Mouse (Mus musculus) liver, embryonic 14.5 days (tissue): ENCODE results near the gene Krt83. TPM values are rescaled to one million over a fixed set of nuclear protein-coding genes. Genes with fewer than 3 reads are reported as not detected.

Experiments
- ATAC-seq: fragments of 200-750 bp; cut with Nextera tagmentation; 2 replicates; pipeline ENCODE4 v1.8.0; 2017; ENCODE audit warnings: moderate number of reproducible peaks, mild to moderate bottlenecking, moderate library complexity; ENCODE audit not compliant: insufficient read depth
- DNase-seq, 3 experiments: peaks; one replicate each; pipeline ENCODE4 v3.0.0-alpha.2; 2012 to 2013; ENCODE audit warnings: low read depth in 3 of 3, low spot score in 3 of 3
- H3K27ac ChIP-seq: fragments of 300-500 bp; sonication (generic); 2 replicates; pipeline ENCODE4 v1.5.1; 2014; ENCODE audit warnings: moderate library complexity, mild to moderate bottlenecking, control low read depth, inconsistent platforms
- H3K27me3 ChIP-seq: fragments of 300-500 bp; sonication (generic); 2 replicates; pipeline ENCODE4 v1.6.1; 2014; ENCODE audit warnings: mild to moderate bottlenecking, low read length, moderate library complexity; ENCODE audit not compliant: control insufficient read depth, insufficient read depth
- H3K36me3 ChIP-seq: fragments of 300-500 bp; sonication (generic); replicated peaks from 2 replicates; pipeline ENCODE4 v1.6.1; 2014; ENCODE audit warnings: low read depth; ENCODE audit not compliant: control insufficient read depth, insufficient read depth
- H3K4me1 ChIP-seq, 2 experiments: fragments of 200-500 bp in 1 of 2; fragments of 300-500 bp in 1 of 2; sonication (generic) in 1 of 2; replicated peaks; 2 replicates each; pipeline ENCODE4 v1.6.1; 2012 to 2014; ENCODE audit warnings: antibody characterized with exemption in 1 of 2, inconsistent platforms in 1 of 2, low read length in 1 of 2; ENCODE audit not compliant: control insufficient read depth in 2 of 2, insufficient read depth in 2 of 2
- H3K4me2 ChIP-seq: fragments of 300-500 bp; sonication (generic); 2 replicates; pipeline ENCODE4 v1.6.1; 2014; ENCODE audit warnings: low read depth, mild to moderate bottlenecking, control low read depth, moderate library complexity
- H3K4me3 ChIP-seq, 2 experiments: fragments of 200-500 bp in 1 of 2; fragments of 300-500 bp in 1 of 2; sonication (generic) in 1 of 2; 2 replicates each; pipeline ENCODE4 v1.5.1; 2012 to 2014; ENCODE audit warnings: low read depth in 2 of 2, low read length in 2 of 2, mild to moderate bottlenecking in 2 of 2, control low read depth in 1 of 2, inconsistent platforms in 1 of 2, moderate library complexity in 1 of 2; ENCODE audit not compliant: insufficient read depth in 1 of 2
- H3K9ac ChIP-seq: fragments of 300-500 bp; sonication (generic); replicated peaks from 2 replicates; pipeline ENCODE4 v1.6.1; 2014; ENCODE audit warnings: mild to moderate bottlenecking, control low read depth, moderate library complexity
- H3K9me3 ChIP-seq: fragments of 300-500 bp; sonication (generic); 2 replicates; pipeline ENCODE4 v1.6.1; 2016; ENCODE audit warnings: low read length, mixed read lengths; ENCODE audit not compliant: control insufficient read depth
- CTCF ChIP-seq: IDR thresholded peaks from 2 replicates; pipeline ENCODE4 v1.5.1; 2016; ENCODE audit warnings: antibody characterized with exemption, low read depth, control low read depth
- EP300 ChIP-seq: IDR thresholded peaks from 2 replicates; pipeline ENCODE4 v1.6.1; 2016; ENCODE audit warnings: antibody characterized with exemption, low read depth
- WGBS: fragments of 180-500 bp; shearing (Covaris S2); extraction: QIAGEN DNeasy Blood & Tissue Kit; methylation state at CpG from one replicate; pipeline ENCODE4 v1.1.7; 2014; ENCODE audit not compliant: insufficient replicate concordance; 5-methylcytosine and 5-hydroxymethylcytosine counted together
- polyA plus RNA-seq, 2 experiments: library from polyadenylated mRNA; depleted of rRNA in 1 of 2; stranded (reverse) in 1 of 2; unstranded in 1 of 2; fragments of >200 nt; fragmentation: Nextera tagmentation in 1 of 2; extraction: Ambion mirVana in 1 of 2; gene quantifications; 2 replicates each; pipeline versions ENCODE4 v1.2.1 to v1.2.3; 2012 to 2014

Gene Krt83
- polyA plus RNA-seq, 2 experiments, result 0.03 TPM; not detected in 1

GRCm38 (mm10) chr15:101485911-101486635 lies 5.2 kb downstream of the Krt83 start:
- WGBS, result 52% methylated on average over 11 of the region's 11 CpGs
- no peaks in the 10 kb centered on the region for H3K9me3 ChIP-seq
- no peak overlapping the region for H3K27ac ChIP-seq
- H3K4me1 ChIP-seq, result no peaks in the 10 kb centered on the region
- ATAC-seq, result no peak
- H3K4me3 ChIP-seq, result no peak overlapping the region
- no peak overlapping the region for H3K4me2 ChIP-seq
- TF ChIP-seq CTCF (no peak), EP300 (no peak)
- no peak for DNase-seq
- H3K36me3 ChIP-seq, result no peaks in the 10 kb centered on the region
- no peaks in the 10 kb centered on the region for H3K27me3 ChIP-seq
- H3K9ac ChIP-seq, result no peak overlapping the region

GRCm38 (mm10) chr15:101484939-101485338 lies 6.4 kb downstream of the Krt83 start:
- Histone ChIP-seq H3K9me3 (no peaks in the 10 kb centered on the region), H3K4me2 (no peak overlapping the region), H3K27me3 (no peaks in the 10 kb centered on the region), H3K36me3 (no peaks in the 10 kb centered on the region), H3K27ac (no peak overlapping the region), H3K4me3 (no peak overlapping the region), H3K4me1 (no peaks in the 10 kb centered on the region), H3K9ac (no peak overlapping the region)
- 38% methylated on average over 1 of the region's 1 CpGs for WGBS
- DNase-seq (no peak), ATAC-seq (no peak)
- TF ChIP-seq CTCF (no peak), EP300 (no peak)

GRCm38 (mm10) chr15:101483646-101484045 lies 7.7 kb downstream of the Krt83 start:
- TF ChIP-seq CTCF, result no peak
- no peak for TF ChIP-seq EP300
- Histone ChIP-seq H3K4me3 (no peak overlapping the region), H3K36me3 (no peaks in the 10 kb centered on the region), H3K9me3 (no peaks in the 10 kb centered on the region), H3K4me2 (no peak overlapping the region), H3K9ac (no peak overlapping the region), H3K4me1 (no peaks in the 10 kb centered on the region), H3K27me3 (no peaks in the 10 kb centered on the region), H3K27ac (no peak overlapping the region)
- DNase-seq (no peak), ATAC-seq (no peak)
- WGBS, result 47% methylated on average over 1 of the region's 1 CpGs

GRCm38 (mm10) chr15:101482056-101482455 lies 9.3 kb downstream of the Krt83 start:
- DNase-seq (no peak), ATAC-seq (no peak)
- Histone ChIP-seq H3K36me3 (no peaks in the 10 kb centered on the region), H3K9me3 (no peaks in the 10 kb centered on the region), H3K4me2 (no peak overlapping the region), H3K4me1 (no peaks in the 10 kb centered on the region), H3K27me3 (no peaks in the 10 kb centered on the region), H3K9ac (no peak overlapping the region), H3K4me3 (no peak overlapping the region), H3K27ac (no peak overlapping the region)
- TF ChIP-seq CTCF (no peak), EP300 (no peak)
- 27% methylated on average over 4 of the region's 4 CpGs for WGBS

- H3K27me3 ChIP-seq, result no peaks in the 10 kb centered on the region
- H3K27ac ChIP-seq, result no peak overlapping the region
- no peaks in the 10 kb centered on the region for H3K9me3 ChIP-seq
- WGBS, result 31% methylated on average over 11 of the region's 11 CpGs
- no peaks in the 10 kb centered on the region for H3K4me1 ChIP-seq
- no peak for TF ChIP-seq EP300
- TF ChIP-seq CTCF, result no peak
- no peak overlapping the region for H3K4me3 ChIP-seq
- no peak overlapping the region for H3K4me2 ChIP-seq
- DNase-seq (no peak), ATAC-seq (no peak)
- H3K9ac ChIP-seq, result no peak overlapping the region
- H3K36me3 ChIP-seq, result no peaks in the 10 kb centered on the region
These were observed 11.6 kb downstream of the Krt83 start for GRCm38 (mm10) chr15:101479666-101480060.
